ENCODE assay signal across 8 mouse cellular contexts in the genomic region with DNA sequence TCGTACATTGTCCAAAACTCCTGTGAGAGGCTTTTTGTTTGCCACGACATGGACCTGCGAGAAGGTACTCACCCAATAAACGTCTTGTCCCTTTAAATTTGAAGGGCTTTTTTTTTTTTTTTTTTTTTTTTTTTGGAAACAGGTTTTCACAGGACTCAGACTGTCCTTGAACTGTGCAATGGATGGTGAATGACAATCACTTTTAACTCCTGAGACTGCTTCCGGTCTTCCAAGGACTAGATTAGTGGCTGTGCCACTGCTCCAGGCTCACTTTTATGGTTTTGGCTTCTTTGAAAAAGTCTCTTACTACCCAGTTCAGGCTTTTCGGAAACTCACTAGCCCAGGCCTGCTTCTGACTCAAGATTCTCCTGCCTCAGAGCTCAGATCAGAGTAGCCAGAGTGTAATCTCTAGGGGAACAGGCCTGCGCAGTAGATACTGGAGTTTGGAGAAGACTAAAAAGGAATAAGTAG. TPM values are rescaled to one million over a fixed set of nuclear protein-coding genes. Genes with fewer than 3 reads are reported as not detected.
DNase-seq lines count a peak whose midpoint lies in the region; ATAC-seq and TF ChIP-seq lines count a peak whose summit lies in the region.

No protein-coding gene starts in this region.

- H3K4me1 ChIP-seq in forebrain, embryonic 10.5 days = peaks cover 11% of the 10 kb centered on the region
- 0 out of 2 replicates have a peak, but pooled peaks cover 4% of the 10 kb centered on the region for H3K4me1 ChIP-seq in hindbrain, postnatal 0 days (ENCODE audit: insufficient read depth, low read length)

- H3K4me2 ChIP-seq in hindbrain, postnatal 0 days (ENCODE audit: low read depth, low read length) = peak overlapping the region; percentile 69

- H3K9ac ChIP-seq in hindbrain, postnatal 0 days (replicated peaks; ENCODE audit: low read length) = peak overlapping the region; percentile 55; the same call in 1 of the 2 replicates

- 24% methylated on average over 7 of the region's 7 CpGs for WGBS in forebrain, embryonic 10.5 days
- 17% methylated on average over 7 of the region's 7 CpGs for WGBS in hindbrain, postnatal 0 days

- DNase-seq in layer of hippocampus, adult 2 months (ENCODE audit: low spot score in 2 of 2) = no peak
- DNase-seq in layer of hippocampus, adult 8-10 months (ENCODE audit: low spot score in 2 of 2) = no peak
- peak; percentile 71 for DNase-seq in R1 (ENCODE audit: low read depth, low spot score)
- no peak for DNase-seq in forebrain, embryonic 10.5 days (ENCODE audit: extremely low spot score, low spot score)
- no peak for DNase-seq in hindbrain, postnatal 0 days (ENCODE audit: low spot score)
- peak; percentile 22 for DNase-seq in lung, postnatal 10 days
- peak; percentile 31 for DNase-seq in thymus, postnatal 14 days
- no peak for DNase-seq in left cerebral cortex, postnatal 36 days (ENCODE audit: low spot score in 2 of 2)

- peak overlapping the region; percentile 86 for H3K27ac ChIP-seq in layer of hippocampus, adult 2 months
- H3K27ac ChIP-seq in forebrain, embryonic 10.5 days = peak overlapping the region; percentile 86
- peak overlapping the region; percentile 66; the same call in 1 of the 2 replicates for H3K27ac ChIP-seq in hindbrain, postnatal 0 days

- no peaks in the 10 kb centered on the region; the same call in 1 of the 2 replicates for H3K9me3 ChIP-seq in forebrain, embryonic 10.5 days
- H3K9me3 ChIP-seq in hindbrain, postnatal 0 days (ENCODE audit: low read length) = no peaks in the 10 kb centered on the region

- intact Hi-C loops in left cerebral cortex, postnatal 36 days (cut with DNase I) = no loop called here

- no peaks in the 10 kb centered on the region for H3K27me3 ChIP-seq in forebrain, embryonic 10.5 days (ENCODE audit: poor library complexity, severe bottlenecking)
- H3K27me3 ChIP-seq in hindbrain, postnatal 0 days (ENCODE audit: insufficient read depth, low read length) = no peaks in the 10 kb centered on the region

- ATAC-seq in hindbrain, postnatal 0 days = peak; percentile 79

- no peak for TF ChIP-seq CTCF in layer of hippocampus, adult 2 months (conservative IDR thresholded peaks at IDR 0.05)
- TF ChIP-seq CTCF in hindbrain, postnatal 0 days (IDR thresholded peaks at IDR 0.05; ENCODE audit: low read depth) = no peak

- H3K4me3 ChIP-seq in layer of hippocampus, adult 2 months = peak overlapping the region; percentile 77
- H3K4me3 ChIP-seq in forebrain, embryonic 10.5 days = peak overlapping the region; percentile 64
- H3K4me3 ChIP-seq in hindbrain, postnatal 0 days (ENCODE audit: low read length) = peak overlapping the region; percentile 61

- peaks cover 14% of the 10 kb centered on the region for H3K36me3 ChIP-seq in forebrain, embryonic 10.5 days (replicated peaks)
- no peaks in the 10 kb centered on the region for H3K36me3 ChIP-seq in hindbrain, postnatal 0 days (ENCODE audit: insufficient read depth, low read length)

RNA-seq across cellular contexts. Expression of a gene that starts 0.4 kb away (rescaled TPM):
- 10 to 100 TPM; 23.5 to 28.6 TPM for total RNA-seq in layer of hippocampus, adult 2 months (2021)
- total RNA-seq in layer of hippocampus, adult 8-10 months (2022) = 10 to 100 TPM; 26.2 to 36.5 (median 28.3) TPM
- 83.0 and 84.6 TPM in 2 replicates for polyA plus RNA-seq in forebrain, embryonic 10.5 days (2016; fragmentation: Nextera tagmentation; extraction: Ambion mirVana)
- total RNA-seq in hindbrain, postnatal 0 days (2014; rRNA removed) = 21.6 and 23.6 TPM in 2 replicates
- polyA plus RNA-seq in hindbrain, postnatal 0 days (2015; fragmentation: Nextera tagmentation; extraction: Ambion mirVana) = 80.5 and 86.8 TPM in 2 replicates
- 10 to 100 TPM; 21.7 to 26.7 TPM for total RNA-seq in left cerebral cortex, postnatal 36 days (2021)

RNA-seq across cellular contexts. Expression of a gene that starts 7.1 kb away (rescaled TPM):
- 10 to 100 TPM; 54.2 to 54.9 TPM for total RNA-seq in layer of hippocampus, adult 2 months (2021)
- total RNA-seq in layer of hippocampus, adult 8-10 months (2022) = 10 to 100 TPM; 42.3 to 55.9 (median 51.1) TPM
- 52.0 and 53.7 TPM in 2 replicates for polyA plus RNA-seq in forebrain, embryonic 10.5 days (2016; fragmentation: Nextera tagmentation; extraction: Ambion mirVana)
- 15.9 and 31.5 TPM in 2 replicates for total RNA-seq in hindbrain, postnatal 0 days (2014; rRNA removed)
- polyA plus RNA-seq in hindbrain, postnatal 0 days (2015; fragmentation: Nextera tagmentation; extraction: Ambion mirVana) = 54.9 and 55.5 TPM in 2 replicates
- total RNA-seq in left cerebral cortex, postnatal 36 days (2021) = 10 to 100 TPM; 54.5 to 55.6 TPM

RNA-seq across cellular contexts. Expression of a gene that starts 47.6 kb away (rescaled TPM):
- total RNA-seq in layer of hippocampus, adult 2 months (2021) = 1 to 10 TPM; 1.3 to 1.4 TPM
- 1 to 10 TPM; 1.1 to 3.0 (median 2.1) TPM for total RNA-seq in layer of hippocampus, adult 8-10 months (2022)
- 0.71 and 1.2 TPM in 2 replicates for polyA plus RNA-seq in forebrain, embryonic 10.5 days (2016; fragmentation: Nextera tagmentation; extraction: Ambion mirVana)
- total RNA-seq in hindbrain, postnatal 0 days (2014; rRNA removed) = 13.9 and 15.7 TPM in 2 replicates
- 21.5 and 21.6 TPM in 2 replicates for polyA plus RNA-seq in hindbrain, postnatal 0 days (2015; fragmentation: Nextera tagmentation; extraction: Ambion mirVana)
- total RNA-seq in left cerebral cortex, postnatal 36 days (2021) = 1 to 10 TPM; 1.4 to 2.1 TPM

Comparison
In these comparisons a context has a peak if more than half of its experiments do, and no peak if none do; other contexts are left out.
1. DNase-seq: peak in R1 (single experiment), lung, postnatal 10 days (single experiment) and thymus, postnatal 14 days (single experiment); none in layer of hippocampus, adult 2 months (0 of 2), layer of hippocampus, adult 8-10 months (0 of 2), forebrain, embryonic 10.5 days (single experiment), hindbrain, postnatal 0 days (single experiment) and left cerebral cortex, postnatal 36 days (0 of 2).
2. Peak in every context shown above with its lines, with median percentiles within 50 percentile points of each other: H3K27ac ChIP-seq and H3K4me3 ChIP-seq.